Mouse (Mus musculus) olfactory bulb, adult 2 months (tissue): ENCODE measurements at regions not wholly inside any gene's neighbourhood (a gene's known extent, or its start where the extent isn't known, plus 50 kb on each side); places are given as distances from the start of the nearest gene placed in this dataset.

Experiments
- CTCF ChIP-seq: fragments of 200-500 bp; IDR thresholded peaks from 2 replicates; pipeline ENCODE4 v1.5.1; 2012; ENCODE audit warnings: low read depth, mild to moderate bottlenecking, low read length, moderate library complexity; ENCODE audit not compliant: insufficient read depth
- POLR2A ChIP-seq: fragments of 200-500 bp; IDR thresholded peaks from 2 replicates; pipeline ENCODE4 v1.6.1; 2012; ENCODE audit warnings: mild to moderate bottlenecking, low read depth, low read length, moderate library complexity; ENCODE audit not compliant: insufficient read depth

GRCm38 (mm10) chr7:39659597-39659996 is 142.0 kb downstream of the Zfp619 start:
- TF ChIP-seq CTCF (no peak), POLR2A (no peak)
